Comparison of ENCODE assay signal across 30 mouse cellular contexts in genomic region chr2:32769327-32770085, GRCm38 (mm10). TPM values are rescaled to one million over a fixed set of nuclear protein-coding genes. Genes with fewer than 3 reads are reported as not detected.
DNase-seq lines count a peak whose midpoint lies in the region; ATAC-seq lines count a peak whose summit lies in the region.
"Had no signal": no experiment of that assay in that cellular context is flagged by ENCODE, and none has a peak within 500 bp of the region (broad histone marks: within the 10 kb centered on the region; RNA-seq: fewer than 3 reads in every experiment).

No protein-coding gene starts in this region.

- no peak overlapping the region for H3K9ac ChIP-seq in hindbrain, embryonic 12.5 days
- H3K9ac ChIP-seq: embryonic facial prominence, embryonic 12.5 days; forebrain, embryonic 15.5 days; hindbrain, embryonic 15.5 days; kidney, embryonic 15.5 days; midbrain, embryonic 12.5 days; neural tube, embryonic 12.5 days had no signal

- 65% methylated on average over 5 of the region's 5 CpGs for WGBS in hindbrain, embryonic 10.5 days
- WGBS in hindbrain, embryonic 12.5 days = 64% methylated on average over 5 of the region's 5 CpGs

- H3K4me2 ChIP-seq in hindbrain, embryonic 12.5 days (replicated peaks) = no peak overlapping the region
- H3K4me2 ChIP-seq: embryonic facial prominence, embryonic 12.5 days; forebrain, embryonic 15.5 days; heart, embryonic 11.5 days; hindbrain, embryonic 15.5 days; kidney, embryonic 15.5 days; midbrain, embryonic 12.5 days; neural tube, embryonic 12.5 days had no signal

- peak; percentile 71 to 79 for DNase-seq in cerebellum, postnatal 14 days
- no peak for DNase-seq in cerebellum, postnatal 36 days
- DNase-seq in hindbrain, embryonic 10.5 days (ENCODE audit: low spot score) = no peak
- DNase-seq in adipocyte (ENCODE audit: low spot score) = peak; percentile 45
- no peak for DNase-seq in right cerebral cortex, postnatal 4 days
- DNase-seq: adrenal gland, postnatal 14 days; cerebellum, adult 11-12 months; gastrocnemius, adult 2 months; gastrocnemius, postnatal 36 days; heart, adult 18-20 months; heart, postnatal 36 days; right cerebral cortex, adult 18-20 months; thymus, adult 2 months had no signal

- H3K36me3 ChIP-seq in hindbrain, embryonic 10.5 days = no peaks in the 10 kb centered on the region
- no peaks in the 10 kb centered on the region for H3K36me3 ChIP-seq in hindbrain, embryonic 12.5 days
- H3K36me3 ChIP-seq in megakaryocyte, embryonic 14.5 days (replicated peaks; ENCODE audit: low read length) = no peaks in the 10 kb centered on the region
- H3K36me3 ChIP-seq: embryonic facial prominence, embryonic 12.5 days; forebrain, embryonic 15.5 days; G1E; hindbrain, embryonic 15.5 days; kidney, embryonic 15.5 days; midbrain, embryonic 12.5 days; neural tube, embryonic 12.5 days had no signal

- H3K27me3 ChIP-seq in hindbrain, embryonic 10.5 days (ENCODE audit: insufficient read depth, poor library complexity, severe bottlenecking) = peaks cover 5% of the 10 kb centered on the region
- H3K27me3 ChIP-seq in hindbrain, embryonic 12.5 days = no peaks in the 10 kb centered on the region
- H3K27me3 ChIP-seq in megakaryocyte, embryonic 14.5 days (replicated peaks) = peaks cover 37% of the 10 kb centered on the region
- H3K27me3 ChIP-seq: embryonic facial prominence, embryonic 12.5 days; forebrain, embryonic 15.5 days; hindbrain, embryonic 15.5 days; kidney, embryonic 15.5 days; neural tube, embryonic 12.5 days; Patski had no signal

- H3K4me3 ChIP-seq in hindbrain, embryonic 10.5 days = no peak overlapping the region
- no peak overlapping the region for H3K4me3 ChIP-seq in hindbrain, embryonic 12.5 days
- peak overlapping the region; percentile 75 for H3K4me3 ChIP-seq in megakaryocyte, embryonic 14.5 days (replicated peaks)
- H3K4me3 ChIP-seq: embryonic facial prominence, embryonic 12.5 days; forebrain, embryonic 15.5 days; gastrocnemius, adult 2 months; hindbrain, embryonic 15.5 days; kidney, embryonic 15.5 days; midbrain, embryonic 12.5 days; myocyte; neural tube, embryonic 12.5 days had no signal

- peaks cover 54% of the 10 kb centered on the region for H3K4me1 ChIP-seq in hindbrain, embryonic 10.5 days (replicated peaks)
- peaks cover 21% of the 10 kb centered on the region; the same call in 1 of the 2 replicates for H3K4me1 ChIP-seq in hindbrain, embryonic 12.5 days
- H3K4me1 ChIP-seq in megakaryocyte, embryonic 14.5 days = peaks cover 61% of the 10 kb centered on the region
- H3K4me1 ChIP-seq: forebrain, embryonic 15.5 days; hindbrain, embryonic 15.5 days had no signal

- H3K9me3 ChIP-seq in hindbrain, embryonic 10.5 days = no peaks in the 10 kb centered on the region
- no peaks in the 10 kb centered on the region; the same call in 1 of the 2 replicates for H3K9me3 ChIP-seq in hindbrain, embryonic 12.5 days (replicated peaks)
- no peaks in the 10 kb centered on the region for H3K9me3 ChIP-seq in megakaryocyte, embryonic 14.5 days
- H3K9me3 ChIP-seq: embryonic facial prominence, embryonic 12.5 days; forebrain, embryonic 15.5 days; G1E; hindbrain, embryonic 15.5 days; kidney, embryonic 15.5 days; midbrain, embryonic 12.5 days; neural tube, embryonic 12.5 days had no signal

- no peak for ATAC-seq in hindbrain, embryonic 12.5 days (ENCODE audit: low FRiP score)
- no peak for ATAC-seq in megakaryocyte, adult 5-6 weeks (ENCODE audit: poor library complexity, severe bottlenecking)
- ATAC-seq: forebrain, embryonic 15.5 days; Patski had no signal

- peak overlapping the region; percentile 50; the same call in 1 of the 2 replicates for H3K27ac ChIP-seq in hindbrain, embryonic 10.5 days
- no peak overlapping the region for H3K27ac ChIP-seq in hindbrain, embryonic 12.5 days
- H3K27ac ChIP-seq: embryonic facial prominence, embryonic 12.5 days; forebrain, embryonic 15.5 days; gastrocnemius, adult 2 months; hindbrain, embryonic 15.5 days; kidney, embryonic 15.5 days; macrophage; midbrain, embryonic 12.5 days; neural tube, embryonic 12.5 days; stomach, postnatal 0 days had no signal

RNA-seq across cellular contexts. Expression of gene Ttc16, which starts 5.9 kb away (rescaled TPM):
- 0.31 and 0.73 TPM in 2 replicates for polyA plus RNA-seq in hindbrain, embryonic 10.5 days (2016; fragmentation: Nextera tagmentation; extraction: Ambion mirVana)
- 0.63 and 1.1 TPM in 2 replicates for polyA plus RNA-seq in hindbrain, embryonic 12.5 days (2016; fragmentation: Nextera tagmentation; extraction: Ambion mirVana)
- 0.03 and 1.9 TPM in 2 replicates for polyA plus RNA-seq in megakaryocyte, embryonic 14.5 days (2012; ENCODE audit: insufficient read depth, low replicate concordance)
- not detected in 2 replicates for total RNA-seq in megakaryocyte, adult 5-6 weeks (2015)
- not detected in 2 replicates for total RNA-seq in megakaryocyte, adult 5-6 weeks (2017)
- total RNA-seq: adrenal gland, postnatal 14 days; gastrocnemius, adult 2 months; gastrocnemius, postnatal 36 days had no signal
- polyA plus RNA-seq: macrophage had no signal

RNA-seq across cellular contexts. Expression of gene Ptrh1, which starts 6.1 kb away (rescaled TPM):
- 5.7 and 7.2 TPM in 2 replicates for polyA plus RNA-seq in hindbrain, embryonic 10.5 days (2016; fragmentation: Nextera tagmentation; extraction: Ambion mirVana)
- 4.6 and 5.6 TPM in 2 replicates for polyA plus RNA-seq in hindbrain, embryonic 12.5 days (2016; fragmentation: Nextera tagmentation; extraction: Ambion mirVana)
- polyA plus RNA-seq in megakaryocyte, embryonic 14.5 days (2012; ENCODE audit: insufficient read depth, low replicate concordance) = 2.6 TPM in 1 of 2 replicates, not detected in the other
- 0.57 TPM in 1 of 2 replicates, not detected in the other for total RNA-seq in megakaryocyte, adult 5-6 weeks (2015)
- 0.88 and 5.4 TPM in 2 replicates for total RNA-seq in megakaryocyte, adult 5-6 weeks (2017)

RNA-seq across cellular contexts. Expression of gene Tor2a, which starts 12.5 kb away (rescaled TPM):
- 56.9 and 61.6 TPM in 2 replicates for polyA plus RNA-seq in hindbrain, embryonic 10.5 days (2016; fragmentation: Nextera tagmentation; extraction: Ambion mirVana)
- 52.1 and 55.9 TPM in 2 replicates for polyA plus RNA-seq in hindbrain, embryonic 12.5 days (2016; fragmentation: Nextera tagmentation; extraction: Ambion mirVana)
- 30.1 and 93.0 TPM in 2 replicates for polyA plus RNA-seq in megakaryocyte, embryonic 14.5 days (2012; ENCODE audit: insufficient read depth, low replicate concordance)
- total RNA-seq in megakaryocyte, adult 5-6 weeks (2015) = 19.0 and 24.2 TPM in 2 replicates
- total RNA-seq in megakaryocyte, adult 5-6 weeks (2017) = 17.7 and 17.8 TPM in 2 replicates

RNA-seq across cellular contexts. Expression of gene Cfap157, which starts 14.7 kb away (rescaled TPM):
- polyA plus RNA-seq in hindbrain, embryonic 10.5 days (2016; fragmentation: Nextera tagmentation; extraction: Ambion mirVana) = 1.1 and 1.2 TPM in 2 replicates
- 0.85 and 1.5 TPM in 2 replicates for polyA plus RNA-seq in hindbrain, embryonic 12.5 days (2016; fragmentation: Nextera tagmentation; extraction: Ambion mirVana)
- not detected in 2 replicates for polyA plus RNA-seq in megakaryocyte, embryonic 14.5 days (2012; ENCODE audit: insufficient read depth, low replicate concordance)
- not detected in 2 replicates for total RNA-seq in megakaryocyte, adult 5-6 weeks (2015)
- not detected in 2 replicates for total RNA-seq in megakaryocyte, adult 5-6 weeks (2017)
- total RNA-seq: adrenal gland, postnatal 14 days; gastrocnemius, adult 2 months; gastrocnemius, postnatal 36 days; heart, adult 18-20 months; heart, postnatal 36 days had no signal
- polyA plus RNA-seq: G1E; macrophage; spleen, adult 2 months had no signal

RNA-seq across cellular contexts. Expression of gene 6330409D20Rik, which starts 28.7 kb away (rescaled TPM):
- 1.3 and 1.7 TPM in 2 replicates for polyA plus RNA-seq in hindbrain, embryonic 10.5 days (2016; fragmentation: Nextera tagmentation; extraction: Ambion mirVana)
- 1.6 and 2.0 TPM in 2 replicates for polyA plus RNA-seq in hindbrain, embryonic 12.5 days (2016; fragmentation: Nextera tagmentation; extraction: Ambion mirVana)
- polyA plus RNA-seq in megakaryocyte, embryonic 14.5 days (2012; ENCODE audit: insufficient read depth, low replicate concordance) = 3.0 TPM in 1 of 2 replicates, not detected in the other
- not detected in 2 replicates for total RNA-seq in megakaryocyte, adult 5-6 weeks (2015)
- total RNA-seq in megakaryocyte, adult 5-6 weeks (2017) = not detected in 2 replicates
- total RNA-seq: adrenal gland, postnatal 14 days; G1E; gastrocnemius, adult 2 months; gastrocnemius, postnatal 36 days; heart, adult 18-20 months; heart, postnatal 36 days had no signal
- polyA plus RNA-seq: G1E; kidney, embryonic 15.5 days; liver, embryonic 16.5 days; macrophage; myocyte; Patski; stomach, postnatal 0 days had no signal

Comparison
In these comparisons a context has a peak if more than half of its experiments do, and no peak if none do; other contexts are left out.
1. DNase-seq: peak in cerebellum, postnatal 14 days (2 of 2) and adipocyte (single experiment); none in cerebellum, postnatal 36 days (0 of 2), hindbrain, embryonic 10.5 days (single experiment) and right cerebral cortex, postnatal 4 days (single experiment).